Mouse (Mus musculus) megakaryocyte, embryonic 14.5 days (primary cell): ENCODE data around the gene Coro2a.

Experiments
- FLI1 ChIP-seq: IDR thresholded peaks from 2 replicates; pipeline ENCODE4 v1.6.1; 2012; ENCODE audit warnings: low read length, inconsistent platforms, mixed read lengths
- GATA1 ChIP-seq: IDR thresholded peaks from 3 replicates; pipeline ENCODE4 v1.6.1; 2012; ENCODE audit warnings: mixed read lengths, low read length, inconsistent platforms, borderline replicate concordance

DNA sequence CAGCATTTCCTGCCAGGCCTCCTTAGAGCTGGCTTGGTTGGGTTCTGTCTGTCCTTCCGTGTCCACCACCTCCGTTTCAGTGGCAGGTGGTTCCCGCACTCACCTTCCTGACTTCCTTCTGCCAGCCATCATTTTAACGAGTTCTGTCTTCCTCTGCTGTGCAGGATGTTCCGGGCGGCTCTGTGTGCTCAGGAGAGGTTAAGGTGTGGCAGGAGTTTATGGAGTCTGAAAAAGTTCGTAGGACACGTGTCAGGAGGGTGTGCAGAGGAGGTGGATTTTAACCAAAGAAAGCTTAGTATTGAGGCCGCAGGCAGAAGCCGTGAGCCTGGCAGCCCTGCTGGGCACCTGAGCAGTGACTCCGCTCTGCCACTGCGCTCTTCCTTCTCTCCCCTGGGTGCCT, 106.5 kb downstream of the Coro2a start:
- TF ChIP-seq GATA1 (no peak), FLI1 (no peak)
